Mouse (Mus musculus): ENCODE results near the gene Emd. TPM values are rescaled to one million over a fixed set of nuclear protein-coding genes. Genes with fewer than 3 reads are reported as not detected.

The Emd gene
- polyA plus RNA-seq, 1 experiment from 2014 or later = 18.1 TPM

Small RNA genes within 50 kb of the gene (microRNA-seq; reads per million reads assigned to microRNA genes)
- not detected for gene Mir7091

Other genes with a start within 250 kb of the Emd start
- 33.3 and 38.2 TPM in 2 replicates for gene Irak1, start 230.8 kb upstream of the Emd start, polyA plus RNA-seq (2015; fragmentation: Nextera tagmentation; extraction: Ambion mirVana)
- not detected in 2 replicates for gene Opn1mw, start 127.2 kb upstream of the Emd start, polyA plus RNA-seq (2015; fragmentation: Nextera tagmentation; extraction: Ambion mirVana)
- gene Mecp2, start 119.3 kb upstream of the Emd start, polyA plus RNA-seq (2015; fragmentation: Nextera tagmentation; extraction: Ambion mirVana) = 15.9 and 16.4 TPM in 2 replicates
- not detected in 2 replicates for gene Tex28, start 86.8 kb upstream of the Emd start, polyA plus RNA-seq (2015; fragmentation: Nextera tagmentation; extraction: Ambion mirVana)
- 0.19 TPM in 1 of 2 replicates, not detected in the other for gene Tktl1, start 77.4 kb upstream of the Emd start, polyA plus RNA-seq (2015; fragmentation: Nextera tagmentation; extraction: Ambion mirVana)
- gene Flna, start 4.9 kb upstream of the Emd start, polyA plus RNA-seq (2015; fragmentation: Nextera tagmentation; extraction: Ambion mirVana) = 105 and 116 TPM in 2 replicates
- gene Rpl10, start 16.1 kb downstream of the Emd start, polyA plus RNA-seq (2015; fragmentation: Nextera tagmentation; extraction: Ambion mirVana) = 503 and 525 TPM in 2 replicates
- 93.6 and 101 TPM in 2 replicates for gene Taz, start 27.2 kb downstream of the Emd start, polyA plus RNA-seq (2015; fragmentation: Nextera tagmentation; extraction: Ambion mirVana)
- gene Dnase1l1, start 27.6 kb downstream of the Emd start, polyA plus RNA-seq (2015; fragmentation: Nextera tagmentation; extraction: Ambion mirVana) = 2.2 and 2.4 TPM in 2 replicates
- 185 and 191 TPM in 2 replicates for gene Atp6ap1, start 42.4 kb downstream of the Emd start, polyA plus RNA-seq (2015; fragmentation: Nextera tagmentation; extraction: Ambion mirVana)
- 923 and 936 TPM in 2 replicates for gene Gdi1, start 50.3 kb downstream of the Emd start, polyA plus RNA-seq (2015; fragmentation: Nextera tagmentation; extraction: Ambion mirVana)
- gene Fam50a, start 58.3 kb downstream of the Emd start, polyA plus RNA-seq (2015; fragmentation: Nextera tagmentation; extraction: Ambion mirVana) = 65.1 and 65.6 TPM in 2 replicates
- 63.0 and 68.8 TPM in 2 replicates for gene Plxna3, start 74.4 kb downstream of the Emd start, polyA plus RNA-seq (2015; fragmentation: Nextera tagmentation; extraction: Ambion mirVana)
- 82.9 and 87.9 TPM in 2 replicates for gene Lage3, start 98.9 kb downstream of the Emd start, polyA plus RNA-seq (2015; fragmentation: Nextera tagmentation; extraction: Ambion mirVana)
- gene Ubl4a, start 118.5 kb downstream of the Emd start, polyA plus RNA-seq (2015; fragmentation: Nextera tagmentation; extraction: Ambion mirVana) = 68.4 and 69.0 TPM in 2 replicates
- gene Slc10a3, start 118.7 kb downstream of the Emd start, polyA plus RNA-seq (2015; fragmentation: Nextera tagmentation; extraction: Ambion mirVana) = 6.9 and 7.0 TPM in 2 replicates
- 36.3 and 40.1 TPM in 2 replicates for gene Fam3a, start 138.6 kb downstream of the Emd start, polyA plus RNA-seq (2015; fragmentation: Nextera tagmentation; extraction: Ambion mirVana)
- gene Ikbkg, start 138.6 kb downstream of the Emd start, polyA plus RNA-seq (2015; fragmentation: Nextera tagmentation; extraction: Ambion mirVana) = 18.1 and 19.7 TPM in 2 replicates
- gene G6pdx, start 174.5 kb downstream of the Emd start, polyA plus RNA-seq (2015; fragmentation: Nextera tagmentation; extraction: Ambion mirVana) = 61.0 and 63.2 TPM in 2 replicates
- not detected in 2 replicates for gene Gm6880, start 226.7 kb downstream of the Emd start, polyA plus RNA-seq (2015; fragmentation: Nextera tagmentation; extraction: Ambion mirVana)